Mouse (Mus musculus) cerebellum, adult 9-11 months (tissue): Measurements from ENCODE around the gene Eva1a.

Source experiments
- DNase-seq: peaks from one replicate; pipeline ENCODE4 v3.0.0; 2022

Gene Eva1a

DNA sequence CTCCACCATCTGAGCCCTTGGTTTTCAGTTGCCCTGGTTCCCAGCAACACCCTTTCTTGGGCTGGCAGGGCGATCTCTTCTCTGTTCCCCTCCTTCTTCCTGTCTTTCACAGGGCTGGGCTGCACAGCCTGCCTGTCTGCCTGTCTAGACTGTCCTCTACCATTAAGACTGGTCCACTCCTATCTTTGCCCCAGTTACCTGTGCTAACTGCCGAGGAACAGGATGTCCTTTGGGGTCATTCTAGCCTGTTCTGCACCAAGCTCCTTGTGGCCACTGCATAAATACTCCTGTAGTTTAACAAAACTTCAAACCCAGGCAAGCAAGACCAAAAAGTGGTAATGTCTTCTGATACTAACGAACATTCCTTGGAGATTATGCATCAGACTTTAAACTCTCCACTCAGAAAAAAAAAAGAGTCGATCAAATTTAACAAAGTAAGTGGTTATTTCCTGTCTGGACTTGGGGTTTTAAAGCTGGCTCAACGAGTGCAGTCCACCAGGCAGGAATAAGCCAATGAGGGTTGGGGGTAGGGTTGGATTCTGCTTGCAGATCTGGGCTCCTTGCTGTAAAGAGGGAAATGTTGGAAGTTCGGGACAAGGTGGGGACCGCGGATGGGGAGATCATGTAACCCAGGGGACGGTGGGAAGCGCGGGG, at the start of gene Eva1a:
TSS of gene Eva1a (plus strand) at position 210 of the 654 bp plus-strand sequence.
- no peak for DNase-seq

DNA sequence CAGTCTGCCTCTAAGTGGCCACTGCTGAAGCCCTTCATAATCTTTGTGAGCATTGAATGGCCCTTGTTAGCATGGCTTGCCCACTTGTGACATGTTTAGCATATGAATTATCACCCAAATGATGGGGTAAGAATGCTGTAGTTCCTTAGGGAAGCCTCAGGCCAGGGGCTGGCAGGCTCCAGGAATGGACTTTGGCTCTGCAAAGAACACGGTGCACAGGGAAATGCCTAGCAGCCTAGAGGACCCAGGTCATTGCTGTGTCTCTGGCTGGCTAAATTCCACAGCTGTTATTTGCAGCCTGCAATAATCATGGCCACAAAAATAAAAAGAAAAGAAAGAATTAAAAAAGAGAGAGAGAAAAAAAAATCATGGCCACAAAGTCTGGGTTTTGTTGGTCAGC, 28.5 kb upstream of the Eva1a start:
- no peak for DNase-seq

DNA sequence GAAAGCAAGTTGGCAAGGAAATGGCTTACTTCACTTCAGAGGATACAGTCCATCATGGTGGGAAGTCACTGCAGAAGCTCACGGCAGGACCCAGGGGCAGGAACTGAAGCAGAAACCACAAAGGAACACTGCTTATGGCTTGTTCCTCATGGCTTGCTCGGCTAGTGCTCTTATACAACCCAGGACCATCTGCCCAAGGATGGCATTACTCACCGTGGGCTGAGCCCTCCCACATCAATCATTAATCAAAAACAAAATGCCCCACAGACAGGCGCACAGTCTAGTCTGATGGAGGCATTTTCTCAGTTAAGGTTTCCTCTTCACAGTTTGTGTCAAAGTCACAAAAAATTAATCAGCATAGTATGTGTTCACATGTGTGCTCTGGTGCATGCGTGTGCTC, 19.8 kb upstream of the Eva1a start:
- no peak for DNase-seq

DNA sequence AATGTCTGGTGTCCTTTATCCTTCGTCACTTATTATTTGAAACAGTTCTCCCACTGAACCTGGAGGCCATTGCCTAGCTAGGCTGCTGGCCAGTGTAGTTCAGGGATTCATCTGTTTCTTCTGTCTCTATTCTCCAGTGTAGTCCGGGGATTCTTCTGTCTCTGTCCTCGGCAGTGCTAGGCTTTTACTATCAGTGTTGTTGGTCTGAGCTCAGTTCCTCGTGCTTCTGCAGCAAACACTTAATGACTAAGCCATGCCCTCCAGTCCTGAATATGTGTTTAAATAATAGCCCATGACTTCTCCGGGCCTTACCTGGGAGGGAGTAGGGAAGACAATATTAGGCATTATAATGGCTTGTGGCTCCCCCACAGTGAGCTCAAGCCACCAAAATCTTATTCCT, 19.3 kb upstream of the Eva1a start:
- DNase-seq = no peak

DNA sequence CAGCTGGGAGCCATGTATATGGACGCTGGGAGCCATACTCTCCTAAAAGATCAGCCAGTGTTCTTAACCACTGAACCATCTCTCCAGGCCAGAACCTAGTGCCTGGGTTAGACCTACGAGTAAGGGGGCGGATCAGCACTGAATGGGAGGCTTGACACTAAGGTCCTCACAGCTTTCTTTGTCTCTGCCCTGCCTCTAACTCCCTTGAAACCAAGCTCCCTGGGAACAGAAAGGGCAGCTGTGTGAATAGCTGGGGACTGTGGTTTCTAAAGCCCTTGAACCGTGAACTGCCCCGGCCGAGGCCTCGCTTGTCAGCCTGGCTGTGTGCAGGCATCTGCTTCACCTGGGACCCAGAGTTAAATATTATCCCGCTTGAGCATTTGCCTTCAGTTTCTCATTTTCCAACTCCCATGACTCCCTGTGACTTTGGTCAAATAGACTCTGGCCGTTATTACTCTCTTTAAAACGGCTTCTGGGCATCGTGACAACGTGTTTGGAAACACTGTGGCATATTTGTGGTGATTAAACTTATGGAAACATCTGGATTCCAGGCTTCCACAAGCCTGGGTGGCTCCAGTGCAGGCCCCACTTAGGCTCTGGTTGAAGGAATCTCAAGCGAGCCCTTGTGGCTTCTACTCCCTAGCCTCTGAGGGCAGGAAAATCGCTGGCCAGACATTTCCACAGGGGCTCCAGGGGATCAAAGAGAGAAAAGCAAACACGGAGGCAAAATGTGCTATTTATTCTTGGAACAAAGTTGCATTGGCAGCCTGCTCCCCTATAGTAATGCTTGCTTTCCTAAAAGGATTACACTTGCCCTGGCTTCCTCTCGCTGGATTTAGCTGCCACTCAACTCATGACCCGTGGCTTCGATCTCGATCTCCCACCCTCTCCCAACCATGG, 11.0 kb upstream of the Eva1a start:
- no peak for DNase-seq

DNA sequence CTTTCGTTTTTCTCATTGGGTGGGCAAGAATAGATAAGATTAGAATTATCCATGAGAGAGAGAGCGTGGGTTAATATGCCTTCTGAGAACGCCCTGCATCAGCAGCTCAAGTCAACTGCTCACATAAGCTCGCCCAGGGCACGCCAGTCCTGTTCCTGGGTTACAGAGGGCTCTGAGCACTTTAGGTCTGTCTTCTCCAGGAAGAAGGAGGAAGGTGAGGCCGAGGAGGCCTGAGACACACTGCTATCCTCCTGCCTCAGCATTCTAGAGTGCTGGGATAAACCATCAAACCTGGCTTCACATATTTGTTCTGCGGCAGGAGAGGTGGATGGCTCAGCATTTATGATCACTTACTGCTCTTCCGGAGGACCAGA, 10.3 kb upstream of the Eva1a start:
- DNase-seq = no peak

DNA sequence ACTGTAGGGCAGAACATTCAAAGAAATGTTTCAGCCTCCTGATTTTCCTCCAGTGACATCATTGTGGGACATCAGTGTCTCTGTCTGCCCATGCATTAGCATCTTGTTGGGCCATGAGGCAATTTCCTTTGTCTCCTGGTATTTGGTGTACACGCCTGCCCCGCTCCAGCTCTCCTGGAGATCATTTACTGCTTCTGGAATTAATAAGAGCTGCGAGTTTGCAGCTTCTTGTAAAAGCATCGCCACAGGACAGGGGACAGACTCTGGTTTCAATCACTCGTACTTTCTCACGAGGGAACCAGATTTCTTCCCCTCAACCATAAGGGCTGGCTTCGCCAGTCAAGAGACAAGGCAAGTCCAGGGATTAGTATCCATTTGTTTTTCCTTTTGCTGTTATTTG, 3.6 kb upstream of the Eva1a start:
- no peak for DNase-seq

DNA sequence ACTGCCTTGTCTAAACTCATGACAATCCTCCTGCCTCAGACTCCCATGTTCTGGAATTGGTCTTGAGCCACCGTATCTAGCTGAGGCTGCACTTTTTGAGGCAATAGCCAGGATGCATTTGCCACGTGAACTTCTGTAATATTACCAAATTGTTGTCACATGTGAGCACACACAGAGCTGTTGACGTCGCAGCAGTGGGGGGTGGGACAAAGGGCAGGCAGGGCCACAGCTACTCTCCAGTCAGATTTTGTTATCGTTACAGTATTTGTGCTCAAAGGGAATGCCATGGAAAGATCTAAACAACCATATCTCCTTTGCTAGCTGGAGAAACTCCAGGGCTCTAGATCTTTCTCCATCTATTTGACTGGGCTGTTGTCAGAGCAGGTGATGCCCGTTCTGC, 1.6 kb upstream of the Eva1a start:
- DNase-seq = no peak

DNA sequence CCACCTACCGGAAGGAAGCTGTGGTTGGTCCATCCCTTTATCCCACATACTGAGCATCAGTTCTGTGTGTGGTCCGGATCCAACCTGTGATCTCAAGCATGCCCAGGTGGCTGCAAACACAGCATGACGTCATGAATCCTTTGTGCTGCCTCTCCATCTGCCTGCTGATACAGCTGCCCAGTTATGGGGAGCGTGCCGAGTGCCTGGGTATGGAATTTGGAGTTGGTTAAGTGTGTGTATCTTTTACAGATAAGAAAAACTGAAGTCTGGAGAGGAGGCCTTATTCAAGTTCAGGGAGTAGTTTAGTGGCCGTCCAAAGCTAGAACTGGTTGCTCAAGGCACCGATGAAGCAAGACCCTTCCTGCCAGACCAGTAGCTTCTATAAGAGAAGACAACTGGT, 875 bp upstream of the Eva1a start:
- DNase-seq = no peak

DNA sequence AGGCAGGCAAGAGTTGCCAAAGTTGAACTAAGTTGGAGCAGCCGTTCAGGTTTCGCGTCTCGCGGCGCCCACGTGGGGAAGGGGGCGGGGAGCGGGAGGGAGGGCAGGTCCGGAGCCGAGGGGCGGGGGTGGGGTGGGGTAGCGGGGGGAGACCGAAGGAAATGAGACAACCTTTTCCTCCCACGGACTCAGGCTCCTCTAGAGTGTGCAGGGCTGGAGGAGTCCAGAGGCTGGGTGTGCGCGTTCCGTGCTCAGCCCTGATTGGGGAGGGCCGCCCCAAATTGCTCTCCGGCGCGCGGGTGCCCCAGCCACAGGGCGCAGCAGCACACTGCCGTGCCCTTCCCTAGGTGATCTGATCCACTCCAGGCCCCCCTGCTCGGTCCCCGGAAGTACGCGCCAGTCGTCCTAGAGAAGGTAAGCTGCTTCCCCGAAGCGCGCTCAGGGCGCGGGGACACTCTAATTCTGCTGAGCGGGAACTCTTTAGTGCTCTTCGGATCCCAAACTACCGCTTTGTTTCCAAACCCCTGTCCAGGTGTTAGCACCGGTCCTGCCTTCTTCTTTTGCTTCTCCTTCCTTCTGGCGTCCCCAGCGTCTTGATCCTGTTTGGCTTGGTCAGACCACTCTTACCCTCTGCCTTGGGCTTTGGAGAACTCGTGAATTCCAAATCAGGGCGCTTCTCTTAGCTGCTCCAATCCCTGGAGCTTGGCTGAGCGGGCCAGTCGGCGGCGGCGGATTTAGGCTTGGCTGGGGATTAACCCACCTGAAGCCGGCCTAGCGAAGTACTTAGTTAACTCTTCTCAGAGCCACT, 849 bp downstream of the Eva1a start:
- no peak for DNase-seq

DNA sequence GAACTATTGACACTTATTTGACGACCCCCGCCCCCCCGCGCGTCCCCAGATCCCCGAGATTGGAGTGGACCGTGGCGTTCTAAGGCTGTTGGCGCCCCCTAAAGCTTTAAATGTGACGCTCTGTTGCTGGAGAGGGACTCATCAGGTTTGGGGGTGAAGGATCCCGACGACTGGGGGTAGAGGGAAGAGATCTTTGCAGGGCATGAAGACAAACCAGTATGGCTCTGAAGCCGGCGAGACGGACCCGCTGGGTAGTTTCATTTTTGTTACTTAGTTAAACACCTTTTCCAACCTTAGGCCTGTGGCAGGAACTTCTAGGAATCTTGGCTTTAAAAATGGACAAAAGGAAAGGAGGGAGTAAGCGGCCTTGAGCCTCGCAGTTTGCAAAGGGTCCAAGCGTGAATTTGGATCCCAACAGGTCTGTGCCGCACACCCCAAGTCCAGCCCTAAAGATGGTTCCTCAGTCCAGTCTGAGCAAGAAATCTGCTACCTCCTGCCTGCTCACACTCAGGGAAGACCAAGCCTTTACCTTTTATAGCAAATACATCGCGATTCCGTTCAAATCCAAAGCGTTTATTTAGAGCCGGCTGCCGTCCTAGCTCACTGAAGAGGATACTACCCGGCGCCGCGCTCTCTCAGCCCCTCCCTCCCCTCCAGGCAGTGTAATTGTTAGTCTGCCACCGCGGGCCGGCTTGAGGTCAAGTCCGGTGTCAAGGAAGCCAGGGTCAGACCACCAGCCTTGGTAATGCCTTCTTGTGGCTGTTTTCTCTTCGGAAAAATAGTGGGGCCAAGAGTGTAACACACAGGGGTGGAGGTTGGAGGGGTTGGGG, 1.7 kb downstream of the Eva1a start:
- no peak for DNase-seq

DNA sequence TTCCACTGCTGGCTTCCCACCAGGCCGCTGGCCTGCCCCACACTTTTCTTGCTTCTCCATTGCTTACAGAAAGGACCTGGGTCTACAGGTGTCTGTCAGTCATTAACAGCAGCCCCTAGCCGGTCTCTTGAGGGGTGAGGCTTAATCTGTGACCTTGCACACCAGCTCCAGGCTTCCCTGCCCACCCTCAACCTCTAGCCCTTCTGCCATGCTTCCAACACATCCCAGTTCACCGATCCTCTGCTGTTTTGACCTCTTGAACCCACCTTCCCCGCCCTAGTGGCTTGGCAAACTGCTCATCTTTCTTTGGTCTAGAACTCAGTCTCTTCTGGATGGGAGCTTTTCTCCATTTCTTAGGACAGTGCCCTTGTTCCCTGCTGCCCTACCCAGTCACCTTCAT, 2.8 kb downstream of the Eva1a start:
- no peak for DNase-seq

DNA sequence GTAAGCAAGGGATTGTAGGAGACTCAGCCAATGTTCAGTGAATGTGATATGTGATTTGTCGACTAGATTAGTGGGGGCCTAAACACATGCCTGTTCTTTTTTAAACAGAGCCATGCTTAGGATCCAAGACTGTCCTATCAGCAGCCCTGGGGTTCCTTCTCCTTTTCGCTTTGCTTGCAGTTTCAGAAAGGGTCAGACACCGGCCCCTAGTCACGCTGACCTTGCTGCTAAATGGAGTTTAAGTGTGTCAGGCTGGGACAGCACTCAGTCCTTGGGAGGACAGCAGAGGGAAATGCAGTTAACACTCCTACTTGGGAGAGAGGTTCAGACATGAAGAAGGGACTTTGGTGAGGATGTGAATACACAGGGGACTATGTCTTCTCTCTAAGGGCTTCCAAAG, 3.7 kb downstream of the Eva1a start:
- no peak for DNase-seq

DNA sequence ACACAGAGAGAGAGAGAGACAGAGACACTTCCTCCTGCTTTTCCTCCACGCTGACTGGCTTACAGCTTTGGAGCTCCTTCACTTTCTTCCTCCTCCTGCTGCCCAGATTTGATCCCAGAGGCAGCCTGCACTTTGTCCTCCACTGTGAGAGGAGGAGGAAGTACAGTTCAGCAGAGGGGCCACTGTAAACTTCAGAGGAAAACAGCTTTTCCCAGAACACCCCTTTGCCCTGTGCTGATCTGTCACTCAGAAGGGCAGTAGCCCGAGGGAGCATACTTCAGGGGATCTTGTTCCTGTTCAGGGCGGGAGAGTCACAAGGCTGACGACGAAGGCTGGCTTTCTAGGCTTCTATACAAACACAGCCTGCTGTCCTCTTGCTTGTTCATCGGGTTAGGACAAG, 7.1 kb downstream of the Eva1a start:
- no peak for DNase-seq

DNA sequence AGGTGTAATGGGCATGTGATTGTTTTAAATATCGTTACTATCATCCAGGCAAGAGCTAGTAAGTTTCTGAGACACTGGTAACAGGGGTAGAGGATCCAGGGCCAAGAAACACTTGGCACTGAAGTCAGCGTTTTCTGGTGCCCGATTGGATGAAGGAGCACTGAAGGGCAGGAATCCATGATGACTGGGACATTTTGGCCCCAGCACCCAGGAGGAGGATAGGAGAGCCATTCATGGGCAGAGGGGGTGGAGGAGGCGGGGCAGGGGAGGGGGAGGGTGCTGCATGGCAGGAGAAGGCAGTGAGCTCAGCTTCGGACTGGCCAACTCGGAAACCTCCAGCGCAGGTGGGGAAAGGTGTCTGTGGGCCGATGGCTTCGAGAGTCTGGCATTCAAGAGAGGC, 9.4 kb downstream of the Eva1a start:
- peak; percentile 16 for DNase-seq

DNA sequence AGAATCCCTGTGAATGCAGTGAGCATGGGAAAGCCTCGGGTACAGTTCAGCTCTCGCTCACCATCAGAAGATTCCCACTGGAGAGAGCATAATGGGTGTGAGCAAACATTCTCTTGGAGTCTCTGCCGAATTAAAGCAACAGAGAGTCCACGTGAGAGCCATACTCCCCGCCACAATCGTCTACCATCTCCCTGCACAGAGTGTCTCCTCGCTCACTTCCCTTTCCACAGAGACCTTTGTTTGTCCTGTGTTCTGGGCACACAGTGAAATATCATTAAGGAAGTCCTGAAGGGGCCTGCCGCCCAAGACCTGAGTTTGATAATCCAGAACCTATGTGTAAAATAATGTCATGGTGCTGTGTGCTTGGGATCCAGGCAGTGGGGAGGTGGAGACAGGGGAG, 10.7 kb downstream of the Eva1a start:
- no peak for DNase-seq

DNA sequence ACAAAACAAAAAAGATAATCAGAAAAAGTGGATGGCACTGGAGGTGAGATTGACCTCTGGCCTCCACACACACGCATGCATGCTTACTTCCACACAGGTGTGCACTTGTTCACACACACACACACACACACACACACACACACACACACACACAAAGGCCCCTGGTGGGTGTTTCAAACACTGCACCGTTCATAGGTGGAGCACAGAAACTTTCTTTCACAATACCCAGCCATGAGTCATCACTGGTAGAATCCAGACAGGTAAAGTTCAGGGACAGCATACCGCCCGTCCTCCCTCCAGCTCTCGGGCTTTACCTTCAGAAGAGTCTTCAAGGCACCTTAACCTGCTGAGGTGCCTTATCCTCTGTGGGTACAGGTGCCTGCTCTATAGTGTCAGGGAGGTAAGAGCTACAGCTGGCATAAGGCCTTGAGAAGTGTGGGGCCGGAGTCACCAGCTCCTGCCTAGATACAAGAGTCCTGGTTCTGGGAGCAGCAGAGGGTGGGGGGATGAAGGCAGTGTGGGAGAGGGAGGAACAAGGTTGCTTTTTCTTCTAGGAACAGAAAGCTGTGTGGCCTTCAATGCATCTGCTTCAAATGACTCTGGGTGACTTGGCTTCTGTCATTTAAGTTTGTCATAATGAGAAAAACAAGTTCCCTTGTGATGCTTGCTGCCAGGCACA, 11.3 kb downstream of the Eva1a start:
- no peak for DNase-seq

DNA sequence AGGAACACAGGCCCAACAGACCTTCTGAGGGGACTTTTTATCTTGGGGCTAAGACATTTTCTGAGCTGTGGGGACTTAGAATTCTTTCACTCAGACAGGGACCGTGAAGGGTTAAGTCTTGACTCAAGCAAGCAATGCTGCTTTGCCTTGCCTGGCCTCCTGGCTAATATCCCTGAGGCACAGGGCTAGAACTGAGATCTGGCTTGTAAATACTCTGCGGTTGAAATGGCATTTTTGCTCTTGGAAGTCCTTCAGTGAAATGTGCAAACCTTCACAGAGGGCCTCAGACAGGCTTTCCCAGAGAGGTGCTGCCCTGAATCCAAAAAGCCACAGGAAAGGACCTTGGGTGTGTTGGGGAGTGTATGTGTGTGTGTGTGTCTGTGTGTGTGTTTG, 11.9 kb downstream of the Eva1a start:
- no peak for DNase-seq

DNA sequence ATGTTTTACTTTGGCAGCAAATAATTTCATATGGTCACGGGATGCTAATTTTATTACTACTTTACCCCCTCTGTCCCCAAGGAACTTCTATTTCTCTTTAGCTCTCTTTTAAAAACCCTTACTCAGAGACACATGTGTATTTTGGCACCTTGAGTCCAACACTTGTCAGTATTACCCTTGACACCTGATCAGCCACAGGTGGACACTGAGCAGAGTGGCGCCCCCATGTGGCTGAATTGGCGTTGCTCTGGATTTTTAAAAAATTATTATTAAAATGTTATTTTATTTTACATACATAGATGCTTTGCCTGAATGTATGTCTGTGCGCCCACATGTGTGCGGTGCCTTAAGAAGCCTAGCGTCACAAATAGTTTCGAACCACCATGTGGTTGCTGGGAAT, 14.0 kb downstream of the Eva1a start:
- DNase-seq = no peak

DNA sequence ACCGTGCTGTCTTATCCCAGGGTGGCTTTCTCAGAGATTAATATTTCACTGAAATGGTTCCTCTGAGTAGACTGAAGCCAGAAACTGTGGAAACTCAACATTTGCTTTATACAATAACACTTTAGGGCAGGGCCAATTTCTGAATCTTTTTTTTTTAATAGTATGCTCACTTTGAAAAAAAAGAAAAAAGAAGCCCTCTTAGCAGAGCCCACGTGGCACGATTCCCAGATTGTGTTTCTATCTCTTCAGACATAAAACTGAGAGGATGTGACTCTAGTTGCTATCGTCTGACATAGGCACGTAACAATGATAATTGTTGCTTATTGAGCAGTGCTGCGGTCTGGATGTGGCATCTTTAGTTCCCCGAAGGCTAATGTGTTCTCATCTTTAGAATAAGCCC, 19.1 kb downstream of the Eva1a start:
- no peak for DNase-seq

DNA sequence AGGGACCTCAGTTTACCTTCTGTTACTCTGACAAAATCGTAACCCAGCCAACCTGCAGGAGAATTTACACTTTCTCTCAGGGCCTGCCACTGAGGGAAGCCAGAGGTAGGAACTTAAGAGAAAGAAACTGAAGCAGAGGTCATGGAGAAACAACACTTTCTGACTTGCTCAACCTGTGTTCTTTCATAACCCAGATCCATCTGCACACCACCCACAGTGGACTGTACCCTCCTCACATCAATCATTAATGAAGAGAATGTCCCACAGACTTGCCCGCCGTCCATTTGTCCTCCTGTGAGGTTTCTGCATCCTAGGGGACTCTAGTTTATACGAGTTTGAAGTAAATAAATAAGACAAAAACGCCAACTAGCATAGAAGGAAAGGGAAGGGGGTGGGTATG, 24.4 kb downstream of the Eva1a start:
- no peak for DNase-seq

DNA sequence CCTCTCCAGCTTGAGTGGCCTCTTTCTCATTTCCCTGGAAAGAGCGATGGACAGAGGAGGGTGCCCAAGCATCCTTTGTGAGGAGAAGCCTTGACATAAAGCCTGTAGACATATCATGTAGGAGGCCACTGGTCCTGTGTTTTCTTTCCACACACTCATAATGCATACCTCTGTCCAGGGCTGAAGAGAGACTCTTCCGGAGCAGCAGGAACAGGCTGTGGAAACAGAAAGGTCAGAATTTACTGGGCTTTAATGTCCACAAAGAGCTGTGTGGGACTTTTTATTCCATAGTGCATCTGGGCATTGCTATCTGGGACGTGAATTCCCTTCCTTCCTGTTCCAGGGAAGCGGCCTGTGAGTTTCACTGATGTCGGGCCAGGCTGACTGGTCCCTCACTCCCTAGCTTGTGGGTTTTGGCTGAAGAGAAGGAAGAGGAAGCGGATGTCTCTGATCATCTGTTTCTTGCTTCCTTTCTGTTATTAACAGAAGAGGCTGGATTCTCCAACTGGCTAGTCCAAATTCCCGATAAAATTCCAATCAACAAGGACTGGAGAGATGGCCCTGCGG, 25.8 kb downstream of the Eva1a start:
- no peak for DNase-seq
